Comparison of ENCODE assay signal across 8 mouse cellular contexts in genomic region chr5:116409689-116410590, GRCm38 (mm10). TPM values are rescaled to one million over a fixed set of nuclear protein-coding genes. Genes with fewer than 3 reads are reported as not detected.
DNase-seq lines count a peak whose midpoint lies in the region; ATAC-seq and TF ChIP-seq lines count a peak whose summit lies in the region.

No protein-coding gene starts in this region.

- H3K27ac ChIP-seq in forebrain, embryonic 11.5 days (ENCODE audit: low read depth, low read length) = peak overlapping the region; percentile 31
- no peak overlapping the region for H3K27ac ChIP-seq in forebrain, embryonic 15.5 days (replicated peaks)
- H3K27ac ChIP-seq in midbrain, embryonic 11.5 days (ENCODE audit: low read depth, low read length) = no peak overlapping the region; the same call in 1 of the 2 replicates
- H3K27ac ChIP-seq in midbrain, embryonic 16.5 days (ENCODE audit: low read length) = no peak overlapping the region
- H3K27ac ChIP-seq in kidney, postnatal 0 days = no peak overlapping the region
- peak overlapping the region; percentile 83 for H3K27ac ChIP-seq in stomach, embryonic 15.5 days

- no peak for DNase-seq in forebrain, embryonic 11.5 days (ENCODE audit: low spot score)
- DNase-seq in midbrain, embryonic 11.5 days (ENCODE audit: low spot score, missing footprints) = peak; percentile 94
- DNase-seq in kidney, postnatal 0 days (ENCODE audit: low spot score) = peak; percentile 46
- no peak for DNase-seq in left cerebral cortex, adult 18-20 months (ENCODE audit: low spot score in 2 of 2)
- DNase-seq in left cerebral cortex, adult 9 months (ENCODE audit: low spot score in 2 of 2) = no peak

- ATAC-seq in forebrain, embryonic 11.5 days (replicated peaks; ENCODE audit: low FRiP score) = no peak; the same call in 1 of the 2 replicates
- ATAC-seq in forebrain, embryonic 15.5 days (replicated peaks) = no peak
- no peak; the same call in 1 of the 2 replicates for ATAC-seq in midbrain, embryonic 11.5 days (ENCODE audit: low FRiP score)
- no peak for ATAC-seq in midbrain, embryonic 16.5 days
- no peak for ATAC-seq in kidney, postnatal 0 days (replicated peaks; ENCODE audit: low FRiP score, low read depth)
- no peak for ATAC-seq in stomach, embryonic 15.5 days (ENCODE audit: insufficient read depth, low FRiP score, low read depth)

- peaks cover 12% of the 10 kb centered on the region; the same call in 1 of the 2 replicates for H3K4me1 ChIP-seq in forebrain, embryonic 11.5 days (replicated peaks; ENCODE audit: control insufficient read depth, insufficient read depth, low read length)
- H3K4me1 ChIP-seq in forebrain, embryonic 15.5 days = peaks cover 23% of the 10 kb centered on the region
- peaks cover 23% of the 10 kb centered on the region for H3K4me1 ChIP-seq in midbrain, embryonic 11.5 days (ENCODE audit: control insufficient read depth, insufficient read depth, low read length)
- H3K4me1 ChIP-seq in midbrain, embryonic 16.5 days (ENCODE audit: control insufficient read depth, insufficient read depth, low read length) = peaks cover 11% of the 10 kb centered on the region
- H3K4me1 ChIP-seq in kidney, postnatal 0 days (replicated peaks; ENCODE audit: insufficient read depth, low read length) = peaks cover 3% of the 10 kb centered on the region; the same call in 1 of the 2 replicates
- H3K4me1 ChIP-seq in stomach, embryonic 15.5 days = peaks cover 40% of the 10 kb centered on the region

- H3K4me3 ChIP-seq in forebrain, embryonic 11.5 days (ENCODE audit: low read depth, low read length) = no peak overlapping the region
- no peak overlapping the region for H3K4me3 ChIP-seq in forebrain, embryonic 15.5 days
- H3K4me3 ChIP-seq in midbrain, embryonic 11.5 days (ENCODE audit: low read depth, low read length) = no peak overlapping the region
- no peak overlapping the region for H3K4me3 ChIP-seq in midbrain, embryonic 16.5 days (ENCODE audit: low read depth, low read length)
- H3K4me3 ChIP-seq in kidney, postnatal 0 days (replicated peaks; ENCODE audit: low read depth, low read length) = no peak overlapping the region
- H3K4me3 ChIP-seq in stomach, embryonic 15.5 days (replicated peaks) = no peak overlapping the region; the same call in 1 of the 2 replicates

- H3K9me3 ChIP-seq in forebrain, embryonic 11.5 days (ENCODE audit: control insufficient read depth, low read length) = no peaks in the 10 kb centered on the region
- no peaks in the 10 kb centered on the region for H3K9me3 ChIP-seq in forebrain, embryonic 15.5 days
- no peaks in the 10 kb centered on the region for H3K9me3 ChIP-seq in midbrain, embryonic 11.5 days (ENCODE audit: control insufficient read depth, low read length)
- no peaks in the 10 kb centered on the region for H3K9me3 ChIP-seq in midbrain, embryonic 16.5 days (replicated peaks; ENCODE audit: control insufficient read depth, low read length, poor library complexity, severe bottlenecking)
- no peaks in the 10 kb centered on the region for H3K9me3 ChIP-seq in kidney, postnatal 0 days (replicated peaks; ENCODE audit: low read length)
- H3K9me3 ChIP-seq in stomach, embryonic 15.5 days = no peaks in the 10 kb centered on the region

- peak overlapping the region; percentile 39; the same call in 1 of the 2 replicates for H3K4me2 ChIP-seq in forebrain, embryonic 11.5 days (ENCODE audit: low read depth, low read length, severe bottlenecking)
- H3K4me2 ChIP-seq in forebrain, embryonic 15.5 days (replicated peaks) = no peak overlapping the region
- peak overlapping the region; percentile 21; the same call in 1 of the 2 replicates for H3K4me2 ChIP-seq in midbrain, embryonic 11.5 days
- no peak overlapping the region for H3K4me2 ChIP-seq in midbrain, embryonic 16.5 days (ENCODE audit: low read length)
- H3K4me2 ChIP-seq in kidney, postnatal 0 days (ENCODE audit: low read length) = peak overlapping the region; percentile 25; the same call in 1 of the 2 replicates
- H3K4me2 ChIP-seq in stomach, embryonic 15.5 days = peak overlapping the region; percentile 19; the same call in 1 of the 2 replicates

- no peak for TF ChIP-seq CTCF in kidney, postnatal 0 days (IDR thresholded peaks at IDR 0.05; ENCODE audit: low read depth)

- WGBS in forebrain, embryonic 11.5 days = 2% methylated on average over 16 of the region's 16 CpGs
- under 1% methylated on average over 16 of the region's 16 CpGs for WGBS in forebrain, embryonic 15.5 days
- under 1% methylated on average over 16 of the region's 16 CpGs for WGBS in midbrain, embryonic 11.5 days
- whole genome bisulfite sequencing in midbrain, embryonic 16.5 days = 4% methylated on average over 16 of the region's 16 CpGs
- 5% methylated on average over 15 of the region's 16 CpGs for WGBS in kidney, postnatal 0 days
- 8% methylated on average over 16 of the region's 16 CpGs for WGBS in stomach, embryonic 15.5 days

- peak overlapping the region; percentile 27; the same call in 1 of the 2 replicates for H3K9ac ChIP-seq in forebrain, embryonic 11.5 days (ENCODE audit: low read length)
- no peak overlapping the region for H3K9ac ChIP-seq in forebrain, embryonic 15.5 days (replicated peaks)
- no peak overlapping the region for H3K9ac ChIP-seq in midbrain, embryonic 11.5 days (ENCODE audit: low read length)
- H3K9ac ChIP-seq in midbrain, embryonic 16.5 days (ENCODE audit: low read depth, low read length) = no peak overlapping the region
- H3K9ac ChIP-seq in kidney, postnatal 0 days (ENCODE audit: low read depth, low read length) = no peak overlapping the region
- H3K9ac ChIP-seq in stomach, embryonic 15.5 days = no peak overlapping the region

- H3K36me3 ChIP-seq in forebrain, embryonic 11.5 days (ENCODE audit: control insufficient read depth, insufficient read depth, low read length) = no peaks in the 10 kb centered on the region
- no peaks in the 10 kb centered on the region for H3K36me3 ChIP-seq in forebrain, embryonic 15.5 days
- no peaks in the 10 kb centered on the region for H3K36me3 ChIP-seq in midbrain, embryonic 11.5 days (ENCODE audit: control insufficient read depth, insufficient read depth, low read length)
- H3K36me3 ChIP-seq in midbrain, embryonic 16.5 days (ENCODE audit: control insufficient read depth, insufficient read depth, low read length) = no peaks in the 10 kb centered on the region
- no peaks in the 10 kb centered on the region for H3K36me3 ChIP-seq in kidney, postnatal 0 days (ENCODE audit: insufficient read depth, low read length)
- no peaks in the 10 kb centered on the region for H3K36me3 ChIP-seq in stomach, embryonic 15.5 days

- no peaks in the 10 kb centered on the region for H3K27me3 ChIP-seq in forebrain, embryonic 11.5 days (ENCODE audit: control insufficient read depth, insufficient read depth, low read length)
- no peaks in the 10 kb centered on the region for H3K27me3 ChIP-seq in forebrain, embryonic 15.5 days
- no peaks in the 10 kb centered on the region for H3K27me3 ChIP-seq in midbrain, embryonic 11.5 days (ENCODE audit: control insufficient read depth, insufficient read depth, low read length)
- no peaks in the 10 kb centered on the region for H3K27me3 ChIP-seq in midbrain, embryonic 16.5 days (ENCODE audit: control insufficient read depth, insufficient read depth, low read depth, low read length)
- no peaks in the 10 kb centered on the region for H3K27me3 ChIP-seq in kidney, postnatal 0 days (ENCODE audit: insufficient read depth, low read length)
- H3K27me3 ChIP-seq in stomach, embryonic 15.5 days (replicated peaks) = no peaks in the 10 kb centered on the region

RNA-seq across cellular contexts. Expression of gene Hspb8, which starts 12.7 kb away (rescaled TPM):
- 8.0 and 9.8 TPM in 2 replicates for polyA plus RNA-seq in forebrain, embryonic 11.5 days (2014; fragmentation: Nextera tagmentation; extraction: Ambion mirVana)
- 5.6 and 5.7 TPM in 2 replicates for polyA plus RNA-seq in forebrain, embryonic 15.5 days (2015; fragmentation: Nextera tagmentation; extraction: Ambion mirVana)
- 5.5 and 6.1 TPM in 2 replicates for polyA plus RNA-seq in midbrain, embryonic 11.5 days (2014; fragmentation: Nextera tagmentation; extraction: Ambion mirVana)
- polyA plus RNA-seq in midbrain, embryonic 16.5 days (2015; fragmentation: Nextera tagmentation; extraction: Ambion mirVana) = 3.7 and 4.2 TPM in 2 replicates
- polyA plus RNA-seq in kidney, postnatal 0 days (2015; fragmentation: Nextera tagmentation; extraction: Ambion mirVana) = 4.3 and 5.0 TPM in 2 replicates
- 23.0 and 27.2 TPM in 2 replicates for polyA plus RNA-seq in stomach, embryonic 15.5 days (2015; fragmentation: Nextera tagmentation; extraction: Ambion mirVana)
- total RNA-seq in left cerebral cortex, adult 18-20 months (2021) = 10 to 100 TPM; 11.5 to 11.6 TPM

Comparison
In these comparisons a context has a peak if more than half of its experiments do, and no peak if none do; other contexts are left out.
1. H3K27ac ChIP-seq: peak in forebrain, embryonic 11.5 days (single experiment) and stomach, embryonic 15.5 days (single experiment); none in forebrain, embryonic 15.5 days (single experiment), midbrain, embryonic 11.5 days (single experiment), midbrain, embryonic 16.5 days (single experiment) and kidney, postnatal 0 days (single experiment).
2. H3K4me2 ChIP-seq: peak in forebrain, embryonic 11.5 days (single experiment), midbrain, embryonic 11.5 days (single experiment), kidney, postnatal 0 days (single experiment) and stomach, embryonic 15.5 days (single experiment); none in forebrain, embryonic 15.5 days (single experiment) and midbrain, embryonic 16.5 days (single experiment).
3. DNase-seq: peak in midbrain, embryonic 11.5 days (single experiment) and kidney, postnatal 0 days (single experiment); none in forebrain, embryonic 11.5 days (single experiment), left cerebral cortex, adult 18-20 months (0 of 2) and left cerebral cortex, adult 9 months (0 of 2).